Mouse (Mus musculus) lung, embryonic 15.5 days (tissue): ENCODE measurements around the gene Snrpb2. TPM values are rescaled to one million over a fixed set of nuclear protein-coding genes. Genes with fewer than 3 reads are reported as not detected.

Experiments
- ATAC-seq: fragments of 200-750 bp; cut with Nextera tagmentation; 2 replicates; pipeline ENCODE4 v1.8.0; 2017; ENCODE audit warnings: moderate number of reproducible peaks, borderline replicate concordance; ENCODE audit not compliant: low FRiP score, low TSS enrichment; ENCODE audit errors: extremely low read depth
- H3K27ac ChIP-seq: fragments of 300-500 bp; sonication (generic); 2 replicates; pipeline ENCODE4 v1.5.1; 2015; ENCODE audit warnings: moderate library complexity, mild to moderate bottlenecking, inconsistent platforms
- H3K27me3 ChIP-seq: fragments of 300-500 bp; sonication (generic); 2 replicates; pipeline ENCODE4 v1.6.1; 2015; ENCODE audit warnings: inconsistent platforms
- H3K36me3 ChIP-seq: fragments of 300-500 bp; sonication (generic); 2 replicates; pipeline ENCODE4 v1.6.1; 2015; ENCODE audit warnings: inconsistent platforms
- H3K4me1 ChIP-seq: fragments of 300-500 bp; sonication (generic); 2 replicates; pipeline ENCODE4 v1.6.1; 2015; ENCODE audit warnings: inconsistent platforms
- H3K4me2 ChIP-seq: fragments of 300-500 bp; sonication (generic); 2 replicates; pipeline ENCODE4 v1.6.1; 2015; ENCODE audit warnings: inconsistent platforms, mild to moderate bottlenecking, moderate library complexity
- H3K4me3 ChIP-seq: fragments of 300-500 bp; sonication (generic); 2 replicates; pipeline ENCODE4 v1.5.1; 2015; ENCODE audit warnings: mild to moderate bottlenecking, inconsistent platforms
- H3K9ac ChIP-seq: fragments of 300-500 bp; sonication (generic); 2 replicates; pipeline ENCODE4 v1.6.1; 2015; ENCODE audit warnings: inconsistent platforms
- H3K9me3 ChIP-seq: fragments of 300-500 bp; sonication (generic); 2 replicates; pipeline ENCODE4 v1.6.1; 2016; ENCODE audit warnings: inconsistent platforms
- WGBS: fragments of 180-500 bp; shearing (Covaris S2); methylation state at CpG from one replicate; pipeline ENCODE4 v1.1.7; 2015; 5-methylcytosine and 5-hydroxymethylcytosine counted together
- polyA plus RNA-seq: library from polyadenylated mRNA; unstranded; fragments of >200 nt; fragmentation: Nextera tagmentation; extraction: Ambion mirVana; gene quantifications from 2 replicates; pipeline ENCODE4 v1.2.1, GENCODE M21; 2015

Gene Snrpb2
- polyA plus RNA-seq, 1 experiment from 2014 or later = 74.2 TPM

GRCm38 (mm10) chr2:143113859-143114258, 51.0 kb downstream of the Snrpb2 start:
- no peaks in the 10 kb centered on the region for H3K4me1 ChIP-seq
- no peak overlapping the region for H3K27ac ChIP-seq
- WGBS = 94% methylated on average over 1 of the region's 1 CpGs
- H3K4me3 ChIP-seq = no peak overlapping the region
- H3K27me3 ChIP-seq = no peaks in the 10 kb centered on the region
- H3K9ac ChIP-seq = no peak overlapping the region
- no peaks in the 10 kb centered on the region for H3K36me3 ChIP-seq
- no peaks in the 10 kb centered on the region for H3K9me3 ChIP-seq
- H3K4me2 ChIP-seq = no peak overlapping the region
- ATAC-seq = no peak

GRCm38 (mm10) chr2:143114716-143115115, 51.9 kb downstream of the Snrpb2 start:
- no peak overlapping the region for H3K9ac ChIP-seq
- no peak overlapping the region for H3K27ac ChIP-seq
- H3K4me1 ChIP-seq = no peaks in the 10 kb centered on the region
- no peaks in the 10 kb centered on the region for H3K36me3 ChIP-seq
- H3K4me3 ChIP-seq = no peak overlapping the region
- no peak for ATAC-seq
- no peak overlapping the region for H3K4me2 ChIP-seq
- no peaks in the 10 kb centered on the region for H3K9me3 ChIP-seq
- 60% methylated on average over 4 of the region's 4 CpGs for WGBS
- no peaks in the 10 kb centered on the region for H3K27me3 ChIP-seq

- no peaks in the 10 kb centered on the region for H3K4me1 ChIP-seq
- H3K27me3 ChIP-seq = no peaks in the 10 kb centered on the region
- no peak overlapping the region for H3K9ac ChIP-seq
- WGBS = 50% methylated on average over 3 of the region's 3 CpGs
- ATAC-seq = no peak
- no peaks in the 10 kb centered on the region for H3K9me3 ChIP-seq
- H3K27ac ChIP-seq = no peak overlapping the region
- H3K4me2 ChIP-seq = no peak overlapping the region
- no peaks in the 10 kb centered on the region for H3K36me3 ChIP-seq
- H3K4me3 ChIP-seq = no peak overlapping the region
These were observed 54.6 kb downstream of the Snrpb2 start for GRCm38 (mm10) chr2:143117453-143117852.

GRCm38 (mm10) chr2:143118221-143118620, 55.4 kb downstream of the Snrpb2 start:
- WGBS = 77% methylated on average over 7 of the region's 7 CpGs

More at GRCm38 (mm10) chr2:143118221-143118620, 55.4 kb downstream of the Snrpb2 start:
- Histone ChIP-seq H3K4me2 (no peak overlapping the region), H3K9me3 (no peaks in the 10 kb centered on the region), H3K27me3 (no peaks in the 10 kb centered on the region), H3K4me3 (no peak overlapping the region), H3K4me1 (no peaks in the 10 kb centered on the region), H3K36me3 (no peaks in the 10 kb centered on the region), H3K9ac (no peak overlapping the region), H3K27ac (no peak overlapping the region)
- no peak for ATAC-seq

Other genes with a start within 250 kb of the Snrpb2 start
- gene Kif16b, start 161.5 kb upstream of the Snrpb2 start, polyA plus RNA-seq = 9.3 and 10.3 TPM in 2 replicates
- 0.69 and 1.1 TPM in 2 replicates for gene Otor, start 15.4 kb downstream of the Snrpb2 start, polyA plus RNA-seq